Mouse (Mus musculus) myocyte (in vitro differentiated cells): ENCODE measurements at regions not wholly inside any gene's neighbourhood (a gene's known extent, or its start where the extent isn't known, plus 50 kb on each side); places are given as distances from the start of the nearest gene placed in this dataset.
"Not testable (repeated sequence)": the region's sequence is repeated elsewhere in the genome, so short reads cannot be mapped to it uniquely, and the experiment has no call there.

Experiments used
- POLR2A ChIP-seq: IDR thresholded peaks from one replicate; pipeline ENCODE4 v1.6.1; 2011; ENCODE audit warnings: low read depth, mild to moderate bottlenecking, control low read depth, moderate library complexity; ENCODE audit not compliant: insufficient read length
- POLR2AphosphoS2 ChIP-seq: IDR thresholded peaks from one replicate; pipeline ENCODE4 v1.6.1; 2011; ENCODE audit warnings: low read depth, control low read depth; ENCODE audit not compliant: insufficient read length
- SRF ChIP-seq: IDR thresholded peaks from one replicate; pipeline ENCODE4 v1.6.1; 2011; ENCODE audit warnings: low read depth; ENCODE audit not compliant: control insufficient read depth, insufficient read length

DNA sequence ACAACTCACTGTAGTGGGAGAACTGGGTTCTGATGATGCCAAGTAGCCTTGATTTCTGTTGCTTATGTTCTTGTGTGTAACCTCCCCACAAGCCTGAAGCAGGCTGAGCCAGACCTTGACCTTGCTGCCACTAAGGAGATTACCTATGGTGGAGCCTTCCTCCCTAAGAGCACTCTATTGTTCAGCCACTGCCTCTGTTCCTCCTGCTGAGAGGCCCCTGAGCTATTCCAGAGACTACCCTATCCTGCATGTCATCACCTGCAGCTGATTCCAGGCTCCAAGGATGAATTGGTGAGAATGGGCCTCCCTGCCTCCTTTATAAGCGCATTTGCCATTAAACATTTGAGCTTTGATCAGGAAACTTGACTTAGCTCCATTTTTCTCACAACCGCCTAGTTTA lies 60.8 kb upstream of the Dnajc1 start:
- not testable (repeated sequence) for TF ChIP-seq POLR2A, SRF, POLR2AphosphoS2
